Mouse (Mus musculus) kidney, postnatal 0 days (tissue): ENCODE results near the gene Hoxb6. TPM values are rescaled to one million over a fixed set of nuclear protein-coding genes. Genes with fewer than 3 reads are reported as not detected.

Experiments
- ATAC-seq: fragments of 200-750 bp; cut with Nextera tagmentation; replicated peaks from 2 replicates; pipeline ENCODE4 v1.8.0; 2017; ENCODE audit warnings: low read depth, moderate number of reproducible peaks, moderate TSS enrichment, moderate library complexity; ENCODE audit not compliant: low FRiP score
- DNase-seq: peaks from one replicate; pipeline ENCODE4 v3.0.0-alpha.2; 2016; ENCODE audit warnings: low spot score
- H3K27ac ChIP-seq: fragments of 300-500 bp; sonication (generic); 2 replicates; pipeline ENCODE4 v1.5.1; 2014; ENCODE audit warnings: mild to moderate bottlenecking
- H3K27me3 ChIP-seq: fragments of 300-500 bp; sonication (generic); 2 replicates; pipeline ENCODE4 v1.6.1; 2014; ENCODE audit warnings: low read length, mixed read lengths; ENCODE audit not compliant: insufficient read depth
- H3K36me3 ChIP-seq: fragments of 300-500 bp; sonication (generic); 2 replicates; pipeline ENCODE4 v1.6.1; 2014; ENCODE audit warnings: low read length, mixed read lengths; ENCODE audit not compliant: insufficient read depth
- H3K4me1 ChIP-seq: fragments of 300-500 bp; sonication (generic); replicated peaks from 2 replicates; pipeline ENCODE4 v1.6.1; 2014; ENCODE audit warnings: antibody characterized with exemption, low read length, mixed read lengths; ENCODE audit not compliant: insufficient read depth
- H3K4me2 ChIP-seq: fragments of 300-500 bp; sonication (generic); 2 replicates; pipeline ENCODE4 v1.6.1; 2014; ENCODE audit warnings: mild to moderate bottlenecking, low read length, moderate library complexity, mixed read lengths
- H3K4me3 ChIP-seq: fragments of 300-500 bp; sonication (generic); replicated peaks from 2 replicates; pipeline ENCODE4 v1.5.1; 2014; ENCODE audit warnings: low read depth, low read length
- H3K9ac ChIP-seq: fragments of 300-500 bp; sonication (generic); 2 replicates; pipeline ENCODE4 v1.6.1; 2014; ENCODE audit warnings: low read depth, low read length
- H3K9me3 ChIP-seq: fragments of 300-500 bp; sonication (generic); replicated peaks from 2 replicates; pipeline ENCODE4 v1.6.1; 2016; ENCODE audit warnings: low read length, inconsistent platforms, mixed read lengths
- CTCF ChIP-seq: IDR thresholded peaks from 2 replicates; pipeline ENCODE4 v1.5.1; 2016; ENCODE audit warnings: antibody characterized with exemption, low read depth, mild to moderate bottlenecking, moderate library complexity
- WGBS: fragments of 180-500 bp; shearing (Covaris S2); extraction: QIAGEN DNeasy Blood & Tissue Kit; methylation state at CpG from one replicate; pipeline ENCODE4 v1.1.7; 2014; 5-methylcytosine and 5-hydroxymethylcytosine counted together
- polyA plus RNA-seq: library from polyadenylated mRNA; unstranded; fragments of >200 nt; fragmentation: Nextera tagmentation; extraction: Ambion mirVana; gene quantifications from 2 replicates; pipeline ENCODE4 v1.2.1, GENCODE M21; 2015

The Hoxb6 gene
- polyA plus RNA-seq, 1 experiment from 2014 or later, result 45.0 TPM

DNA sequence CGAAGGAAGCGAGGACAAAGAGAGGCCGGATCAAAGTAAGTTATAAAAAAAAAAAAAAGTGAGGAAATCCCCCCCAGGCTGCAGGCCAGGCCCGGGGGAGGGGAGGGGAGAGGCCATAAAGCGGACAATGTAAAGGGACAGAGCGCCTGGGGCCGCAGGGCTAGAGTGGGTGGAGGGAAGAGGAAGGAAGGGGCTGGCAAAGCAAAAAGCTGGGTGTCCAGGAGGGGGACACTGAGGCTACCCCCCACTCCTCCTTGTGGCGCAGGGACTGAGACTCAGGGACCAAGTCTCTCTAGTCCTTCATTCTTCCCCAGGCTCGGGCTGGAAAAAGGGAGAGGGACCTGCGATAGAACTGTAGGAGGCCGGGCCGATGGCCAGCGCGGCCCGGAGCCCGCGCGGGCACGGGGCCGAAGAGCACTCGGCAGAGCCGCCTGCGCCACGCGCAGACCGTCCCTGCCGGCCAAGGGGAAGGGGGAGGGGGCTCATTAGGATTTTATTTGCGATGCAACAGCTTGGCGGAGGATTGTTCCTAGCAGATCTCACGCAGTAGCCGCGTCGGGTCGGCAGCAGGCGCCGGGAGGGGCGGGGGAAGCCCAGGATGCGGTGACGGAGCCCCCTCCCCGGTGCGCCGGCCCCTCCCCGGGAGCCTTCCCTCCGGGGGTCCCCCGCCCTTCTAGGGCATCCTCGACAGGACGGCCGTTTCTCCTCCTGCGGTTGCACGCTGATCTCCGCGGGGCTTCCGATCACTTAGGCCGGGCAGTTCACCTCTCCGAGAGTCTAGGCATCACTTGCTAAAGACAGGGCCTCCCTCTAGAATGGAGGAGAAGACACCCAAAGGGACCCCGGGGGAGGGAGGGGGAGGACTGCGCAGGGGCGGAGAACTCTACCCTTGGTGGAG is 20.0 kb upstream of the Hoxb6 start:
- TF ChIP-seq CTCF, result no peak
- no peaks in the 10 kb centered on the region for H3K9me3 ChIP-seq
- peak overlapping the region; percentile 53 for H3K4me3 ChIP-seq
- H3K9ac ChIP-seq, result peak overlapping the region; percentile 72
- peak overlapping the region; percentile 66 for H3K4me2 ChIP-seq
- under 1% methylated on average over 58 of the region's 58 CpGs for WGBS
- ATAC-seq, result peak; percentile 21
- peak overlapping the region; percentile 92 for H3K27ac ChIP-seq
- peaks cover 3% of the 10 kb centered on the region; the same call in 1 of the 2 replicates for H3K36me3 ChIP-seq
- peaks cover 20% of the 10 kb centered on the region for H3K4me1 ChIP-seq
- H3K27me3 ChIP-seq, result no peaks in the 10 kb centered on the region
- peak; percentile 79 for DNase-seq

DNA sequence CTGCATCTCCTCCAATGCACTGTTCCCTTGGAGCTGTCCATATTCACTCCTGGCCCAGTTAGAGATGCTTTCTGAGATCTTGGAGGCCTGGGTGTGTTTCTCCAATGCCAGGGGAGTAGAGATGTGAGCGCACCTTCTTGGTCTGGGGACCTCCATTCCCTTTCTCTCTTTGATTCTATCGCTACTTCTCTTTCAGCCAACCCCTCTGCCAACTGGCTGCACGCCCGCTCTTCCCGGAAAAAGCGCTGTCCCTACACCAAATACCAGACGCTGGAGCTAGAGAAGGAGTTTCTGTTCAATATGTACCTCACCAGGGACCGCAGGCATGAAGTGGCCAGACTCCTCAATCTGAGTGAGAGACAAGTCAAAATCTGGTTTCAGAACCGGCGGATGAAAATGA is 17.8 kb upstream of the Hoxb6 start:
- 40% methylated on average over 10 of the region's 10 CpGs for WGBS
- no peaks in the 10 kb centered on the region for H3K9me3 ChIP-seq
- H3K4me3 ChIP-seq, result no peak overlapping the region
- ATAC-seq (no peak), DNase-seq (no peak)
- no peak overlapping the region for H3K27ac ChIP-seq
- peak overlapping the region; percentile 66; the same call in 1 of the 2 replicates for H3K4me2 ChIP-seq
- peaks cover 25% of the 10 kb centered on the region for H3K4me1 ChIP-seq
- H3K27me3 ChIP-seq, result no peaks in the 10 kb centered on the region
- no peak for TF ChIP-seq CTCF
- H3K36me3 ChIP-seq, result no peaks in the 10 kb centered on the region
- H3K9ac ChIP-seq, result no peak overlapping the region

DNA sequence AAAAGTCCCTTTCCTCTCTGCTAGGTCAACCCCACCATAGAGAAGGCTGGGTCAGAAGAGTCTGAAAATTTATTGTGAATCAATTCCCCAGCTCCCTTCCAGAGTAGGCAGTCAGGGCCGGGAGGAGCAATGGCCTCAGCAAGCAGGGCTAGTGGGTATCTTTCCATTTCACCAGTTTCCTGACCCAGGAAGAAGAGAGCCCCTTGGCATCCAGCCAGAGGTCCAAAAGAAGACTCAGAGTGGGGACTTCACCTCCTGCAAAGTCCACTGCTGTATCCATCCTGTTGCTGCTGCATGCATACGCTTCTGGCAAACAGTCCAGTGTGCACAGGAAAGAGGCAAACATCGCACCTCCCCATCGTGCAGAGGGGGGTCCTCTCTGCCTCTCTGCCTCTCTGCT is 16.4 kb upstream of the Hoxb6 start:
- Histone ChIP-seq H3K36me3 (no peaks in the 10 kb centered on the region), H3K9me3 (no peaks in the 10 kb centered on the region), H3K4me3 (no peak overlapping the region), H3K4me2 (no peak overlapping the region), H3K27ac (0 out of 2 replicates have a peak overlapping the region, but pooled peaks have one; percentile 9), H3K4me1 (peaks cover 17% of the 10 kb centered on the region; the same call in 1 of the 2 replicates), H3K27me3 (no peaks in the 10 kb centered on the region), H3K9ac (no peak overlapping the region)
- DNase-seq (peak; percentile 37), ATAC-seq (no peak)
- TF ChIP-seq CTCF, result no peak
- 30% methylated on average over 4 of the region's 4 CpGs for WGBS

DNA sequence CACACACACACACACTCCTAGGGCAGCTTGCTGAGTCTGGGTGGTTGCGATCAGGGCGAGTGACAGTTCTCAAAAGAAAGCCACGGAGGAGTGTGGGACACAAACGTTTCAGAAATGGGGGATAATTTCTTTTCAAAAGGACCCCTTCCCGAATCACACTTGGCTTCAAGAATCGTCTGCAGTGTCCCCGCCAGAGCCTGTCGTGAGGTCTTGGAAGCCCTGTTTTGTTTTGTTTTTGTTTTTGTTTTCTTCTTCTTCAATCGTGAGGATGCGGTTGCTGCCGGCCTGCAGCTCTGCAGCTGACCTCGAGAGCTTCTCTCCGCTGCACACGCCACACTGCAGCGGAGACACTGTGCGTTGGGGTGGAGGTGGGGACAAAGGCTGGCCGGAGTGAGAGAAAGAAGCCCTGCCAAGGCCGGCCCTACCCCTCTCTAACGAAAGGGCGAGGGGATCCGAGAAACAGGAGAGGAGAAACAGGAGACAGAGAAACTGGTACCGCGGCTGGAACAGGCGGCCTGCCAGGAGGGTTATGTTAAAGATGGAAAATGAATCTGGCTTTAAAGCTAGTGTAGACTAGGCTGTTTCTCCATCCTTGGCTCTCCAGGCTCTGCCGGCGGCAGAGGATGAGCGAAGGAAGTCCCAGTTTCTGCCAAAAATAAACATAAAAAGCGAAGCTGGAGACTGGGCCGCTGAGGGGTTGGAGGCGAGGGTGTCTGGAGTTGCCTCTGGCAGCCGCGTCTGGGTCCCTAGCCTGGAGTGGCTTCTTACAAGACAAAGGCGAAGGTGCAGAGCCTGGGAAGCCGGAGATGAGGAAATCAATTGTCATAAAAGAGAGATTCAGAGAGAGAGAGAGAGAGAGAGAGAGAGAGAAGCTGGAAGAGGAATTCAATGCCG is 14.9 kb upstream of the Hoxb6 start:
- H3K27ac ChIP-seq, result peak overlapping the region; percentile 74
- TF ChIP-seq CTCF, result no peak
- peak; percentile 67 for DNase-seq
- H3K36me3 ChIP-seq, result no peaks in the 10 kb centered on the region
- peak overlapping the region; percentile 48 for H3K9ac ChIP-seq
- H3K4me3 ChIP-seq, result peak overlapping the region; percentile 33
- peaks cover 22% of the 10 kb centered on the region; the same call in 1 of the 2 replicates for H3K4me1 ChIP-seq
- H3K27me3 ChIP-seq, result no peaks in the 10 kb centered on the region
- no peaks in the 10 kb centered on the region for H3K9me3 ChIP-seq
- ATAC-seq, result no peak
- WGBS, result 5% methylated on average over 35 of the region's 35 CpGs
- H3K4me2 ChIP-seq, result peak overlapping the region; percentile 96

DNA sequence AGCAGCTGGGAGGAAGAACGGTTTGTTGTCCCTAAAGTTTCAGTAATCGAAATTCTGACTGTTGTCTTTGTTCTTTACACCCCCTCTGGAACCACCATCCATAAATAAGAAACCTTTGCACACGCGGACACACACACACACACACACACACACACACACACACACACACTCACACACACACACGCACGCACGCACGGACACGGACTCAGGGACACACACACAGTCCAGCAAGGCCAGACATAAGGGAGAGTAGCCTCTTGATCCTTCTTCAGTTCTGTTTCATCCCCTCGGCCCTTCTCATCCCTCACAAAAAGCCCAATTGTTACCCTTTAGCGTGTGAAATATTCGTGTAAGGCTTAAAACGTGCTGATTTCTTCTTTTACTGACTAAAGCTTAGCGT is 14.0 kb upstream of the Hoxb6 start:
- Histone ChIP-seq H3K4me1 (peaks cover 22% of the 10 kb centered on the region; the same call in 1 of the 2 replicates), H3K9me3 (no peaks in the 10 kb centered on the region), H3K4me2 (peak overlapping the region; percentile 96), H3K27ac (peak overlapping the region; percentile 74; the same call in 1 of the 2 replicates), H3K27me3 (no peaks in the 10 kb centered on the region), H3K4me3 (peak overlapping the region; percentile 33; the same call in 1 of the 2 replicates), H3K9ac (peak overlapping the region; percentile 48; the same call in 1 of the 2 replicates), H3K36me3 (no peaks in the 10 kb centered on the region)
- no peak for DNase-seq
- TF ChIP-seq CTCF, result no peak
- no peak for ATAC-seq
- 8% methylated on average over 14 of the region's 14 CpGs for WGBS

DNA sequence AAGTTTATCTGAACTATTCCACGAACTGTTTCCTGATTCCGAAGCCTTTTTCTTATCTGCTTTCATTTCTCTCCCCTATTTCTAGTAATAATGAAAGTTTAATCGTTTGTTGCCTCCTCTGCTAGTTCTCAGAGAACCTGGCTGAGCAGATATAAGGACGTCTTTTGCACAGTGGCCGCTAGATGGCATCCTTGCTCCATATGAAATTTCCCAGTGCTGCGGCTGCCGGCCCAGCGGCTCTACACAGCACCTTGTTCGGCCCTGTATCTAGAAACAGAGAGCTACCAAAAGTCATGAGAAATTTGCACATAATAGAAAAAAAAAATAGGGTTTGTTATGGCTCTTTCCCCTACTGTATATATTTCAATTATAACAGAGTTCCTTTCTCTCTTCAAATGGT is 13.5 kb upstream of the Hoxb6 start:
- Histone ChIP-seq H3K4me3 (peak overlapping the region; percentile 33; the same call in 1 of the 2 replicates), H3K4me1 (peaks cover 22% of the 10 kb centered on the region; the same call in 1 of the 2 replicates), H3K4me2 (peak overlapping the region; percentile 96), H3K9ac (peak overlapping the region; percentile 98), H3K27me3 (no peaks in the 10 kb centered on the region), H3K9me3 (no peaks in the 10 kb centered on the region), H3K27ac (peak overlapping the region; percentile 74; the same call in 1 of the 2 replicates), H3K36me3 (no peaks in the 10 kb centered on the region)
- WGBS, result under 1% methylated on average over 9 of the region's 9 CpGs
- 0 out of 2 replicates have a peak, but pooled peaks have one; percentile 47 for ATAC-seq
- DNase-seq, result peak; percentile 95
- TF ChIP-seq CTCF, result peak; percentile 93
